ENCODE assay signal across 24 mouse cellular contexts in genomic region chr5:110774511-110774910, GRCm38 (mm10). TPM values are rescaled to one million over a fixed set of nuclear protein-coding genes. Genes with fewer than 3 reads are reported as not detected.
A peak's percentile ranks its signal among the peaks of the same experiment; 100 is the strongest.
DNase-seq lines count a peak whose midpoint lies in the region; ATAC-seq and TF ChIP-seq lines count a peak whose summit lies in the region.
"Had no signal": no experiment of that assay in that cellular context is flagged by ENCODE, and none has a peak within 500 bp of the region (broad histone marks: within the 10 kb centered on the region; RNA-seq: fewer than 3 reads in every experiment).

No protein-coding gene starts in this region.

- no peak overlapping the region for H3K4me2 ChIP-seq in liver, postnatal 0 days (ENCODE audit: low read depth, low read length)
- H3K4me2 ChIP-seq: embryonic facial prominence, embryonic 13.5 days; heart, embryonic 11.5 days; hindbrain, embryonic 15.5 days had no signal

- no peak overlapping the region for H3K4me3 ChIP-seq in liver, adult 2 months (ENCODE audit: insufficient read depth, low read depth, low read length)
- no peak overlapping the region for H3K4me3 ChIP-seq in liver, postnatal 0 days (ENCODE audit: low read depth, low read length)
- H3K4me3 ChIP-seq: embryonic facial prominence, embryonic 13.5 days; forebrain, embryonic 10.5 days; hindbrain, embryonic 15.5 days had no signal

- peak; percentile 46 for DNase-seq in cerebellum, adult 9-11 months
- DNase-seq in cerebellum, adult 9-10 months = no peak
- DNase-seq in heart, adult 11 months = peak; percentile 90
- DNase-seq in heart, postnatal 10 days = no peak
- peak; percentile 64 for DNase-seq in liver, adult 2 months (ENCODE audit: extremely low read depth, low read depth, low spot score)
- no peak for DNase-seq in liver, postnatal 0 days
- DNase-seq in frontal cortex, postnatal 10 days (ENCODE audit: low spot score in 2 of 2) = no peak
- DNase-seq: adrenal gland, postnatal 10 days; adrenal gland, postnatal 36 days; B cell, adult 2 months; cerebellum, adult 18-20 months; cerebellum, postnatal 14 days; gastrocnemius, postnatal 10 days; gastrocnemius, postnatal 36 days; heart, postnatal 36 days; kidney, adult 8-10 months had no signal

- no peak for ATAC-seq in liver, postnatal 0 days
- ATAC-seq: forebrain, embryonic 14.5 days; intestine, postnatal 0 days; Patski had no signal

- TF ChIP-seq EP300 in liver, postnatal 0 days (IDR thresholded peaks at IDR 0.05; ENCODE audit: low read depth) = no peak

- no peaks in the 10 kb centered on the region; the same call in 1 of the 2 replicates for H3K79me2 ChIP-seq in liver, adult 2 months (ENCODE audit: control insufficient read depth, insufficient read depth, low read length)

- no peaks in the 10 kb centered on the region for H3K9me3 ChIP-seq in liver, postnatal 0 days (ENCODE audit: low read length)
- H3K9me3 ChIP-seq: embryonic facial prominence, embryonic 13.5 days; forebrain, embryonic 10.5 days; hindbrain, embryonic 15.5 days had no signal

- H3K9ac ChIP-seq in liver, adult 2 months (ENCODE audit: low read depth, low read length) = no peak overlapping the region
- no peak overlapping the region for H3K9ac ChIP-seq in liver, postnatal 0 days (replicated peaks)
- H3K9ac ChIP-seq: hindbrain, embryonic 15.5 days had no signal

- TF ChIP-seq POLR2A in liver, adult 2 months (IDR thresholded peaks at IDR 0.05; ENCODE audit: extremely low read depth, insufficient read depth, low read length) = no peak

- peaks cover under 1% of the 10 kb centered on the region; the same call in 1 of the 2 replicates for H3K4me1 ChIP-seq in liver, adult 2 months (ENCODE audit: control insufficient read depth, insufficient read depth, low read length)
- peaks cover 6% of the 10 kb centered on the region for H3K4me1 ChIP-seq in liver, postnatal 0 days (ENCODE audit: insufficient read depth)

- H3K36me3 ChIP-seq in liver, adult 2 months (ENCODE audit: control insufficient read depth, insufficient read depth, low read length) = no peaks in the 10 kb centered on the region
- H3K36me3 ChIP-seq in liver, postnatal 0 days (replicated peaks; ENCODE audit: insufficient read depth, low read length) = peaks cover 47% of the 10 kb centered on the region

- WGBS in liver, adult 2 months = 76% methylated on average over 11 of the region's 11 CpGs
- 94% methylated on average over 11 of the region's 11 CpGs for WGBS in liver, postnatal 0 days (ENCODE audit: insufficient replicate concordance)

- intact Hi-C loops in heart, postnatal 10 days (cut with DNase I) = no loop called here

- TF ChIP-seq CTCF in liver, adult 2 months (IDR thresholded peaks at IDR 0.05; ENCODE audit: low read depth, low read length) = no peak
- TF ChIP-seq CTCF in liver, postnatal 0 days (IDR thresholded peaks at IDR 0.05; ENCODE audit: low read depth) = no peak

- no peaks in the 10 kb centered on the region for H3K27me3 ChIP-seq in liver, adult 2 months (ENCODE audit: control insufficient read depth, insufficient read depth, low read length)
- no peaks in the 10 kb centered on the region for H3K27me3 ChIP-seq in liver, postnatal 0 days (ENCODE audit: insufficient read depth, low read length)
- H3K27me3 ChIP-seq: CH12.LX; embryonic facial prominence, embryonic 13.5 days; hindbrain, embryonic 15.5 days; Patski had no signal

- no peak overlapping the region for H3K27ac ChIP-seq in liver, adult 2 months (replicated peaks; ENCODE audit: insufficient read depth, low read depth, low read length)
- H3K27ac ChIP-seq in liver, postnatal 0 days (ENCODE audit: low read depth) = no peak overlapping the region
- H3K27ac ChIP-seq: embryonic facial prominence, embryonic 13.5 days; forebrain, embryonic 10.5 days; hindbrain, embryonic 15.5 days had no signal

RNA-seq across cellular contexts. Expression of gene Ep400, which starts 4.0 kb away (rescaled TPM):
- 10 to 100 TPM; 53.3 to 58.7 TPM for total RNA-seq in heart, postnatal 10 days (2021)
- total RNA-seq in liver, adult 2 months (2014; rRNA removed) = 15.2 and 23.4 TPM in 2 replicates
- 11.4 and 15.4 TPM in 2 replicates for polyA plus RNA-seq in liver, adult 2 months (2012; rRNA removed)
- 9.3 and 10.6 TPM in 2 replicates for polyA plus RNA-seq in liver, postnatal 0 days (2015; fragmentation: Nextera tagmentation; extraction: Ambion mirVana)

RNA-seq across cellular contexts. Expression of gene Pus1, which starts 5.9 kb away (rescaled TPM):
- total RNA-seq in heart, postnatal 10 days (2021) = 10 to 100 TPM; 19.3 to 23.8 TPM
- 11.6 and 14.5 TPM in 2 replicates for total RNA-seq in liver, adult 2 months (2014; rRNA removed)
- polyA plus RNA-seq in liver, adult 2 months (2012; rRNA removed) = 14.5 and 19.2 TPM in 2 replicates
- polyA plus RNA-seq in liver, postnatal 0 days (2015; fragmentation: Nextera tagmentation; extraction: Ambion mirVana) = 16.9 and 19.0 TPM in 2 replicates

RNA-seq across cellular contexts. Expression of gene Ulk1, which starts 35.4 kb away (rescaled TPM):
- 10 to 100 TPM; 70.5 to 75.6 TPM for total RNA-seq in heart, postnatal 10 days (2021)
- 29.0 and 38.7 TPM in 2 replicates for total RNA-seq in liver, adult 2 months (2014; rRNA removed)
- polyA plus RNA-seq in liver, adult 2 months (2012; rRNA removed) = 33.8 and 44.4 TPM in 2 replicates
- 7.9 and 8.1 TPM in 2 replicates for polyA plus RNA-seq in liver, postnatal 0 days (2015; fragmentation: Nextera tagmentation; extraction: Ambion mirVana)

Comparison
In these comparisons a context has a peak if more than half of its experiments do, and no peak if none do; other contexts are left out.
1. DNase-seq: peak in cerebellum, adult 9-11 months (single experiment), heart, adult 11 months (single experiment) and liver, adult 2 months (single experiment); none in cerebellum, adult 9-10 months (single experiment), heart, postnatal 10 days (0 of 2), liver, postnatal 0 days (single experiment) and frontal cortex, postnatal 10 days (0 of 2).